Mouse (Mus musculus) testis, postnatal 14 days (tissue): ENCODE results near the gene Gpsm3.

Experiments used
- DNase-seq: peaks from one replicate; pipeline ENCODE4 v3.0.0; 2021; ENCODE audit warnings: low spot score

Gene Gpsm3

GRCm38 (mm10) chr17:34583397-34583796 is 6.2 kb upstream of the Gpsm3 start:
- DNase-seq = peak; percentile 87

GRCm38 (mm10) chr17:34583819-34584218 is 5.8 kb upstream of the Gpsm3 start:
- no peak for DNase-seq

DNA sequence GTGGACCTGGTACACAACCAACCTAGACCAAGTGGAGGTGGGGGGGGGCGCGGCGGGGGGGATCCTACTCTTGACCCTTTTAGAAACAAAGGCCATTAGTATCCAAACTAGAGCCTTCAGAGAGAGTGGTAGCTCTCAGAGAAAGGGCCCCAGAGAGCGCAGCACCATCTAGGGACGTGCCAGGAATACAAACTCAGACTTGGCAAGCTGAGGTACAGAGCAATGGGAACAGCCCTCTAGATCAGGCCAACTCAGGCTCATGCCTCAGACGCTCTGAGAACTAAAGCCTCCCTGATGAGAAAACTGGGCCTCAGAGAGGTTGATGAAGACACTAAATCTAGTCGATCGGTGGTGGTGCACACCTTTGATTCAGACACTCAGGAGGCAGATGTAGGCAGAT is 4.5 kb upstream of the Gpsm3 start:
- no peak for DNase-seq

DNA sequence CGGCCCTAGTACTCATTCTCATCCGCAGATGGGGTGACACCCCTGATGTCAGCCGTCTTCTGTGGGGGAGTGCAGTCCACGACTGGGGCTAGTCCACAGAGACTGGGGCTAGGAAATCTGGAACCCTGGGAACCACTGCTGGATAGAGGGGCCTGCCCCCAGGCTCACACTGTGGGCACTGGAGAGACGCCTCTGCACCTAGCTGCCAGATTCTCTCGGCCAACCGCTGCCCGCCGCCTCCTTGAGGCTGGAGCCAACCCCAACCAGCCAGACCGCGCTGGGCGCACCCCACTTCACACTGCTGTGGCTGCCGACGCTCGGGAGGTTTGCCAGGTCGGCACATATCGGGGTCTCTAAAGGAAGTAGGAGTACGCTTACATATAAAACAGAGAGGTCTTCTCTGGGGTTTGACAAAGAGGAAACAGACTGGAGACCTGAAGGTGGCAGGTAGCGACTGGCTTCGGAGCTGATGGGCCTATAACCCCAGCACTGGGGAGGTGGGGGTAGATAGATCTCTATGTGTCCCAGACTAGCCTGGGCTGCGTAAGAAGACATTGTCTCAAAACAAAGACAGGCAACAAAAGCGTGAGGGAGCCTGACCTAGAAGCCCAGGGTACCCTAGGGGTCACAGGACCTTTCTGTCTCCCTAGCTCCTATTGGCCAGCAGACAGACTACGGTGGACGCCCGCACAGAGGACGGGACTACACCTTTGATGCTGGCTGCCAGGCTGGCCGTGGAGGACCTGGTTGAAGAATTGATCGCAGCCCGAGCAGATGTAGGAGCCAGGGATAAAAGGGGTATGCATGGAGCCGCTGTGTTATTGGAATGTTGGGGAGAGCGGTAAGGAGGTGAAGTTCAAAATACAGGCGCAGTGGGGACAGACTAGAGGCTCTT is 3.5 kb upstream of the Gpsm3 start:
- DNase-seq = no peak

DNA sequence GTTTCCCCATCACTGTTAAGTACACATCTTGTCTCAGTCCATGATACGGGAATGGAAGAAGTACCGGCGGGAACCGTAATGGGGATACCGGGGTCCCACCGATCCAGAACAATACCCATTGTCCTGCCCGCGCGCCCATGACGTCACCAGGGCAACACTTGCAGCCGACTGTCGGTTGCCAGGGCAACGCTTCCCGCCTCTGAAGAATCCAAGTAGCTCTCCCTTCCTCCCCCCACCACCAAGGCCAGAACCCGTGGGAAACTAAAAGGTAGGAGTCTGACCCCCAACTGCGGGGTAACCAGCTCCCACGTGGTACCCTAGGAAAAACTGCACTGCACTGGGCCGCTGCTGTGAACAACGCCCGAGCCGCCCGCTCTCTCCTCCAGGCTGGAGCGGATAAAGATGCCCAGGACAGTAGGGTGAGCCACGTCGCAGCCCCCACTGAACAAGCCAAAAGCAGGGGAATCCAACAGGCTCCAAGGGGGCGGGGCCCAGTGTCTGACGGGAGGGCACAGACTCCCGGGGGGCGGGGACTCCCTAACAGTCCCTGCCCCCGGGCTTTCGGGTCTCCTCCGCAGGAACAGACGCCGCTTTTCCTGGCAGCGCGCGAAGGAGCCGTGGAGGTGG is 2.7 kb upstream of the Gpsm3 start:
- peak; percentile 88 for DNase-seq

GRCm38 (mm10) chr17:34587423-34587811 is 2.2 kb upstream of the Gpsm3 start:
- peak; percentile 94 for DNase-seq

DNA sequence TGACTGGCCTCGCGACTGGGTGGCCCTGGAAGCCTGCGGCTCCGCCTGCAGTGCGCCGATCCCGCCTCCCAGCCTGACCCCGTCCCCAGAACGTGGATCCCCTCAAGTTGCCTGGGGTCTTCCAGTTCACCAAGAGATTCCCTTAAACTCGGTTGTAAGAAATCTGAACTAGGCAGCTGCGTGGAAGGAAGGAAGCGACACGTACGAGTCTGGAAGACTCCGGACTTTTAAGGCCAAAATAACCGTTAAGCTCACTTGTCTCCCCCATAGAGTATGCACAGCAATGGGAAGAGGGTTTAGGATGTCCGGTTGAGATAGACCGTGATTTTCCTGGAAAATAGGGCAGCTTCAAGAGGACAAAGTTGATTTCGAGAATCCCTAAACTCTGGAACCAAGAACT is 1.8 kb upstream of the Gpsm3 start:
- no peak for DNase-seq

DNA sequence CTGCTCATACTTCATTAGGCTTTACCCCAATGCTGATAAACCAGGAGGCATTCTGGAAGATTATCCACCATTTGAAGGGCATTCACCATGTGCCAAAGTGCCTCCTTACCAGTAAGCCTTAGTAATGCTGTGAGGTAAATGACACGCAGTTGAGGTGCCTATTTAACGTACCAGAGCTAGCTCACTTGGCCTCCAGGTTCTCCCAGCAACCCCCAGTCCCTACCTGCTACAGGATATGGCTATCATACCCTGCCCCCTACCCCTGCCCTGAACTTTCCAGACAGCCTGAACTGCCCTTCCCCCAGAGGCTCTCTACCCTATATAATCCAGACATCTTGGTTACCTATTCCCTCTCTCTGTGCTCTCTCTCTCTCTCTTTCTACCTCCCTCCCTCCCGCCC is 839 bp upstream of the Gpsm3 start:
- no peak for DNase-seq

DNA sequence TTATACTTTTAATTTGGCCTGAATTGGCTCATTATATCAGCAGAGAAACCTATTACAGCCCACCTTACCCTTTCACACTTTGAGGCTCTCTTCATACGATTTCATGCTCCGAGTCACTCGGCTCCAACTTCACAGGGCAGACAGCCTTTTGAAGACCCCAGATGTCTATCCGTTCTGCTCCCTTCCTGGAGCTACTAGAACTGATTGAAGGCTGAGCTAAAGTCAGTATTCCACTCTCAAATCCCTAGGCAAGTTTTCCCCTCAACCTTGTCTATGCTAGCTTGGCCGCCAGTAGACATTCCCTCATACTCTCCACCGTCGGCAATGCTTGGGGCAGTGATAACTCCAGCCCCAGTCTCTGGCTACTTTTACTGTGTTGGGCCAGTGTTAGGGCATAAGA is 400 bp upstream of the Gpsm3 start:
- DNase-seq = no peak

DNA sequence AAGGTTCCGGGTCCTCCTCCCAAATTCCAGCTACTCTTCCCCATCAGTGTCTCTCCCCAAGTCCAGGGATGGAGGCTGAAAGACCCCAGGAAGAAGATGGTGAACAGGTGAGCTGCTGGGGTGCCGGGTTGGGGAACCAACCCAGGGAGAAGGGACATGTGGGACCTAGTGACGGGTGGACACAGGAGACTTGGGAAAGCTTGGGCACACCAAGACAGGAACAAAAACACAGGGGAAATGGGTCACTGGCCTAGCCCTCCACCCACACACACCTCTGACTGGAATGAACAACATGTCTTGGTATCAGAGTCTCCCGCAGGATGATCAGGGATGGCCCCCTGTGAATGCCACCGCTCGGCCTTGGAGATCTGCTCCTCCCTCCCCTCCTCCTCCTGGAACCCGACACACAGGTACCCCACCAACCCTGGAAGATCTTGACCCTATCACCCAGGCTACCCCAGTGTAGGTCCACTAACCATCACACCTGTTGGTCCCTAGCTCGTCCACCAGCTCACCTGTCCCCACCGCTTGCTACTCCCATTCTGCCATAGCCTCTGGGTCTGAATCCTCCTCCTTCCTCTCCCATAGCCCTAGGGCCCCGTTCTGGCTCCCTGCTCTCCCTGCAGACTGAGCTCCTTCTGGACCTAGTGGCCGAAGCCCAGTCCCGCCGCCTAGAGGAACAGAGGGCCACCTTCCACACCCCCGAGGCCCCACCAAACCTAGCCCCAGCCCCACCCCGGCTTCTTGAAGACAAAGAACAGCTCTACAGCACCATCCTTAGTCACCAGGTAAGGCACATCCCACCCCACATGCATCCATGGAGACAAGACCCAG is 765 bp downstream of the Gpsm3 start:
- DNase-seq = no peak

DNA sequence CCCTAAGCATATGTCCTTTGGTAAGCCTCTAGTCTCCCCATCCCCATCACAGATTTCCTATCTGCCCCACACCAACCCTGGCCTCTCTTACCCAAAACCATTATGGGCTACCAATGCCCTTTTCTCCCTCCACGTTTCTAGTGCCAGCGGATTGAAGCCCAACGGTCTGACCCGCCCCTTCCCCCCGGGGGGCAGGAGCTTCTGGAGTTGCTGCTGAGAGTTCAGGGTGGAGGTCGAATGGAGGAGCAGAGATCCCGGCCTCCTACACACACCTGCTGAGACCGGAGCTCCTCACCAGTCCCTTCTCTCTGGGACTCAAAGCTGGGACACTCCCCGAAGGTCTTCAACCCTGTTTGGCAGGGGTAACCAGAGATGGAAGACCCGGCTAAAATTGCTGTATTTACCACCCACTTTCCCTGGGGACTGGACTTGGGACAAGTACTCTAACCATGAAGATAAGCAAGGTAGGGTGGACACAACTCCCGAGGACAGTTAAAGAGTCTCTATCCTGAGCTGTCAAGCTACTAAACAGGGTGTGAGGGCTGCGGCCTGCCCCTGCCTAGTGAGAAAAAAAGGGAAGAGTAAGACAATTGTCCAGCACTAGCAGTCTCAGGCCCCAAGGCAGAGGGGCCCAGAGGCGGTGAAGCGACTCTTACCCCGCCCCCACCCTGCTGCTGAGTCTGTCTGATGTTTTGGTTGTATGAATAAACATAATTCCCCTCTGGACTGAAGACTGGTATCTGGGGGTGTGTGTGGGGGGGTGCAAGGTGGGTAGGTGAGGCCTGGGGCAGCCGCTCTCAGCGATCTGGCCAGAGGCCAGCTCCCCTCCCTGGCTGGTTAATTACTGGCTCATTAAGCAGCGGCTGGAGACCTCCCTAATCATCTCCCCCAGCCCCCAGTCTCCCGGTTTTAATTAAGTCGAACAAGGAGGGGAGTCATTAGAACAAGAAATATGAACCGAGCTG is 1.7 kb downstream of the Gpsm3 start, which contains the start of gene Pbx2:
TSS of gene Pbx2 (plus strand) at position 238 of the 965 bp plus-strand sequence.
- no peak for DNase-seq

- DNase-seq = peak; percentile 88
Measured at GRCm38 (mm10) chr17:34591994-34592375, 2.4 kb downstream of the Gpsm3 start.

DNA sequence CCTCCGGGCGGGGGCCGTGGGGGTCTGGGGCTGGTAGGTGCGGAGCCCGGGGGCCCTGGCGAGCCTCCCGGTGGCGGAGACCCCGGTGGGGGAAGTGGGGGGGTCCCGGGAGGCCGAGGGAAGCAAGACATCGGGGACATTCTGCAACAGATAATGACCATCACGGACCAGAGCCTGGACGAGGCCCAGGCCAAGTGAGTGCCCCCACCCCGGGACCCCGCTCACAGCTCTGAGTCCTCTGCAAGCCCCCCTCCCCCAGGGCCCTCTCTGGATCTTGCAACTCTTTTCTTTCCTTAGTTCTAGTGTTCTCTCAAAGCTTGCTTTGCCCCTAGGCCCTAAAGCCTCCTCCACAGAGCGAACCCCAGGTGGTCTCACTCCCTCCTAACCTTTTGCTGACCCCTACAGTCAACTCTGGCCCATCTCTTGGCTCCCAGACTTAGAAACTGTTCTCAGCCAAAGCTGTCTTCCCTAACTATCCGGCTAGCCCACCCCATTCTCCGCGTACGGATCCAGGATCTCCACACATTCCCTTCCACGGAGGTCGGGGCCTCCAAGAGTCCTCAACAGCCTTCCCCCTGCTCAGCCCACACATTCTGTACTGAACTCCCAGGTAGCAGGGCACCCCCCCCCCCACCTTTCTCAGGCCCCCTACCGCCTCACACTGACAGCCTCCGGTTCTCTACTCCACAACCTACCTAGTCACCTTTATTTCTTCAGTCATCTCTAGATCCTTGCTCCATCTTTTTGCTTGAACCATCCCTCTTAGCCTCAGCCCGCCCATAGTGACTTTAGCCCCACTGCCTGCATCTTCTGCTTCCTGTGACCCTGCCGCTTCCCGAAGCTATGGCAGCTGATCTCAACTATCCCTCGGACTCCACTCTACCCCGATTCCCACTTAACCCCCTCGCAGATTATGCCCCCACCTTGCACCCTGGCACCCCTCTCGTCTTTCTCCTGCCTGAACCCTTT is 3.3 kb downstream of the Gpsm3 start:
- peak; percentile 65 for DNase-seq

GRCm38 (mm10) chr17:34593752-34594525 is 4.3 kb downstream of the Gpsm3 start:
- DNase-seq = no peak

DNA sequence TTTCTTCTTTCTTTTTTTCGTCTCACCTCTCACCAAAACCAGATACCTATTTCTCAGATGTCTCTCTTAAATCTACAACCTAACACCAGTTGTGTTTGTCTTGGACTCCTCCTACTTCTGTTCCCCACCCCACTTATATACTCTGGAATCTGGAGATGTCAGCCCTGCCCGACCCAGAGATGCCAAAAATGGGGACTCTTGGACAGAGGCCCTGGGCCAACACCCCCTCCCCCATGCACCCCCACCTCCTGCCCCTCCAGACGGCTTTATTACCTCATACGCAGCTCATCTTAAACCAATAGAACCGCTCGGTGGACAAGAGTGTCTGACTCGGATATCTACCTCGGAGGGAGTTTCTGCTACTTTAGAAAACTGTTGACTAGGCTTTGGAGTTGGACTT is 6.5 kb downstream of the Gpsm3 start:
- DNase-seq = no peak

DNA sequence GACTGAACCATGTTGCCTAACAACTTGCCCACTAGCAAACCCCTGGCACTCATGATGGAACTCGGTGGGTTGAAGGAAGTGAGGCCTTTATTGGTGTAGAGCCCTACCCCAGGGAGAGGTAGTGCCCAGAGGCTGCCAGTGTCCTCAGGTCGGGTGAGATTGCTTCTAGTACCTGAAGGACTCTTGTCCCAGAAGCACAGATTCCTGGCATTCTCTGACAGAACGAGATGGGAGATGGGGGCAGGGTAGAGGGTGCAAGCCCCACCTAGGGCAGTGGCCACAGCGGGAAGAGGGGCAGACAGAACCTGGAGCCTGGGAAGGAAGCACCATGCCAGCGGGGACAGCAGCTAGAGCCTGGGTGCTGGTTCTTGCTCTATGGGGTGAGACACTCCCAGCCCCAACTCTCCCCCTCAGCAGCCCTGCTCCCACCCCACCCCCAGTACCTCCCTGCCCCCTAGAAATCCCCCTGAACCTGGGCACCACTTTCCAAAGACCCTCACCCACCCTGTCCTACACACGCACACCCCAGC is 8.0 kb downstream of the Gpsm3 start, which contains the start of gene Ager:
TSS of gene Ager (plus strand) at position 297 of the 530 bp plus-strand sequence.
- no peak for DNase-seq

- DNase-seq = no peak
Measured at GRCm38 (mm10) chr17:34599891-34600290, 10.3 kb downstream of the Gpsm3 start.

- DNase-seq = no peak
Measured at GRCm38 (mm10) chr17:34601796-34602195, 12.2 kb downstream of the Gpsm3 start.
